Mouse (Mus musculus): ENCODE measurements around the gene Tox3. TPM values are rescaled to one million over a fixed set of nuclear protein-coding genes. Genes with fewer than 3 reads are reported as not detected.

Tox3 gene
- polyA plus RNA-seq, 1 experiment from 2014 or later, result 5.4 TPM

DNA sequence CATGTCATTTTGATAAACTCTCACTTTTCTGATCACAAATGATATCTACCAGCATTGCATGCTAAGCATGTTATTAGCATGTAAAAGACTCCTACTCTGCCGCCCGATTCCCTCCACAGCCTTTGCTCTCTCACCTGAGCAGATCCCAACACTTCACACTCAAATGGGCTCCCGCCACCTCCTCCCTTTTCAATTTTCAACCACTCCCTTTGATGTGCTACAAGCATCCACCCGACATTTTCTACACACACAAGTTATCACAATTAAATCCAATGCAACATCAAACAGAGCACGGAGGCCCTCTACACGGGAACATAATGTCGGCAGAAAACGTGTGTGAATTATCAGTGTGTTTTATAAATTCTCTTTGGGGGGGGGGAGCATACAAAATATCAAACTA lies 81.9 kb downstream of the Tox3 start:
- H3K9me3 ChIP-seq (ENCODE audit: control insufficient read depth, low read length), result no peaks in the 10 kb centered on the region
- no peak overlapping the region for H3K27ac ChIP-seq (replicated peaks)
- no peaks in the 10 kb centered on the region for H3K27me3 ChIP-seq (ENCODE audit: control insufficient read depth, insufficient read depth, low read length)
- no peak overlapping the region for H3K4me3 ChIP-seq (ENCODE audit: low read depth, low read length)
- ATAC-seq (ENCODE audit: low FRiP score, low TSS enrichment) (no peak), DNase-seq (ENCODE audit: low spot score) (no peak)
- no peaks in the 10 kb centered on the region for H3K36me3 ChIP-seq (ENCODE audit: control insufficient read depth, insufficient read depth, low read length)
- TF ChIP-seq CTCF (IDR thresholded peaks at IDR 0.05; ENCODE audit: low read depth) (no peak), EP300 (optimal IDR thresholded peaks at IDR 0.05) (no peak)
- H3K4me1 ChIP-seq (replicated peaks; ENCODE audit: control insufficient read depth, insufficient read depth), result no peaks in the 10 kb centered on the region
- no peak overlapping the region for H3K4me2 ChIP-seq (replicated peaks; ENCODE audit: low read depth)
- no peak overlapping the region for H3K9ac ChIP-seq (ENCODE audit: low read length)
- WGBS, result 76% methylated on average over 8 of the region's 8 CpGs

DNA sequence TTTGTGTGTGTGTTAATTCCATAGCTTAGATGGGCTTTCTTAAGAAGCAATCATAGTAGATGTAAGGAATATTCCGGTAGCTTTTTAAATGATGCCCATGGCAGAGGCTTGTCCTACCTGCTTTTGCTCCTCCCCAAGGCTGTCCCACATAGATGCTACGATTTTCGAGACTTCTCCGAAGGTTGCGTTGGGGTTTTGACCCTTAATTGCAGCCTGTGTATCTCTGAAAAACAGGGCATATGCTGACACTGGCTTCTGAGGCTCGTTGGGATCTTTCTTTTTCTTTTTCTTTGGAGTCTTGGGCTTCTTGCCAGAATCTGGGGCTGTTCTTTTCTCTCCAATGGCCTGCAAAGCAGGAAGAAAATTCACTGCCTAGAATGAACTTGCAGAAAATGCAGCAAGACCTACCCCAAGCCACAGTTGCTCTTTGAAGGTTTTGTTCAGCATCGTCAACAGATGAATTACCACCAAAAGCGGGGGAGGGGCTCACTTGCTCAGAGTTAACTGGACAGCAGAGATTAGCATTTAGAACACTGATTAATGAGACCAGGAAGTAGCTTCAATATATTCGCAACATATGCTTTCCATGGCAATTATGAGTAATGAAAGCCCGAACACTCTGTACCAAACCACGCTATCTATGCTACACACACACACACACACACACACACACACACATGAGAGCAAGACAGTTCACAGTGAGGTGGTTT lies 93.8 kb downstream of the Tox3 start:
- 57% methylated on average over 11 of the region's 11 CpGs for WGBS
- DNase-seq (ENCODE audit: low spot score) (peak; percentile 29), ATAC-seq (ENCODE audit: low FRiP score, low TSS enrichment) (0 out of 2 replicates have a peak, but pooled peaks have one; percentile 18)

DNA sequence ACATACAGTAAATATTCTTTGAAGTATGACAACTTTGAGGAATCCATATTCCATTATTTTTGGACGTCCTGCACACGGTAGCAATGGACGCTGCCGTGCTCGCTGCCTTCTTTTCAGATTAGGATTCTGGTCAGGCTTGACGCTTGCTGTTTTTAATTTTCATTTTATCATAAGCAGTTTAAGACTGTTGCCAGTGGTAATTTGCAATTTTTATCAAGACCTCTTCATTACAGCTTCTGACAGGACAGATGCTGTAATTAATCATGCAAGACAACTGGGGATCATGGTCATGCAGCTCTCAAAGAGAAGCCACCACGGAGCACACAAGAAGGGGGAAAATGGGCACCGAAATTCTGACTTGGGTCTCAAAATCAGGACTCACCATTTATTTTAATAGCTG lies 101.8 kb downstream of the Tox3 start:
- Histone ChIP-seq H3K4me1 (replicated peaks; ENCODE audit: control insufficient read depth, insufficient read depth) (no peaks in the 10 kb centered on the region), H3K27ac (replicated peaks) (no peak overlapping the region), H3K27me3 (ENCODE audit: control insufficient read depth, insufficient read depth, low read length) (no peaks in the 10 kb centered on the region), H3K9me3 (ENCODE audit: control insufficient read depth, low read length) (no peaks in the 10 kb centered on the region), H3K36me3 (ENCODE audit: control insufficient read depth, insufficient read depth, low read length) (peaks cover 4% of the 10 kb centered on the region; the same call in 1 of the 2 replicates), H3K9ac (ENCODE audit: low read length) (no peak overlapping the region), H3K4me2 (replicated peaks; ENCODE audit: low read depth) (no peak overlapping the region), H3K4me3 (ENCODE audit: low read depth, low read length) (no peak overlapping the region)
- 94% methylated on average over 8 of the region's 8 CpGs for WGBS
- no peak for TF ChIP-seq EP300 (optimal IDR thresholded peaks at IDR 0.05)
- ATAC-seq (ENCODE audit: low FRiP score, low TSS enrichment), result no peak
- DNase-seq (ENCODE audit: low spot score), result no peak

More for the DNA sequence above, 93.8 kb downstream of the Tox3 start:
- TF ChIP-seq CTCF (IDR thresholded peaks at IDR 0.05; ENCODE audit: low read depth), result no peak
- no peak for TF ChIP-seq EP300 (optimal IDR thresholded peaks at IDR 0.05)
- no peak overlapping the region for H3K4me3 ChIP-seq (ENCODE audit: low read depth, low read length)
- H3K9me3 ChIP-seq (ENCODE audit: control insufficient read depth, low read length), result no peaks in the 10 kb centered on the region
- H3K9ac ChIP-seq (ENCODE audit: low read length), result no peak overlapping the region
- H3K4me2 ChIP-seq (replicated peaks; ENCODE audit: low read depth), result no peak overlapping the region
- no peaks in the 10 kb centered on the region; the same call in 1 of the 2 replicates for H3K36me3 ChIP-seq (ENCODE audit: control insufficient read depth, insufficient read depth, low read length)
- H3K27me3 ChIP-seq (ENCODE audit: control insufficient read depth, insufficient read depth, low read length), result no peaks in the 10 kb centered on the region
- no peaks in the 10 kb centered on the region for H3K4me1 ChIP-seq (replicated peaks; ENCODE audit: control insufficient read depth, insufficient read depth)
- no peak overlapping the region for H3K27ac ChIP-seq (replicated peaks)

DNA sequence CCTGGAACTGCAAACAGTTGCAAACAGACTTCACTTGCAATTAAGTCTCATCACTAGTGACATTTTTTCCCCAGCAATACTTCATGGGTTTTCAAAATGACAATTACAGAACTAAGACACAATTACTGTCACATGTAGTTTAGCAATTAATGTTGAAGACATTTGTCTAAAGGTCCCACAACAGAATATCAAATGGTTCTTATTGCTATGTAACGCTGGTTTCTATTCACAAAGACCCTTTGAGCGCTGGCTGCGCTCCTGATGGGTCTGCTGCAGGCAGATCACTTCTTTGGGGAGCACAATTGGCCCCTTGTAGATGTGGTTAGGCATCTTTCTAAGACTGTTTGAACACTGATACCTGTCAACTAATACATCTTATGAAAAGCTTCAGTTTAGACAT lies 102.3 kb downstream of the Tox3 start:
- ATAC-seq (ENCODE audit: low FRiP score, low TSS enrichment), result no peak

DNA sequence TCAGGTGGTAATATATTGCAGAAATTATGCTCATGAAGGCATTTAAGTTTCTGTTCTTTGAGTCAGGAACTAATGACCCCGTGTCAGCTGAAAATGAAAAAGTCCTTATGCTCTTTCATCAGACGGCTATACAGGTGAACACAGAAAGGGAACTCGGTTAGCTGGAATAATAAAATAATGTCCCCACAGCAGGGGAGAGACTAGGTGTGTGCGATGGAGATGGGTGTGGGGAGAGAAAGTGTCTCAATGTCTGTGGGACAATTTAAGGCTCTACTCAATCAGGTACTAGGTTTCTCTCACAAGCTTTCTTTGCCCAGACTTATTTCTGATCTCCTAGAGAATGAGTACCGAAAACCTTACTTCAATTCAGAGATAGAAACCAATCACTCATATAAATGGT lies 103.0 kb downstream of the Tox3 start:
- H3K4me2 ChIP-seq (replicated peaks; ENCODE audit: low read depth), result no peak overlapping the region
- no peaks in the 10 kb centered on the region for H3K27me3 ChIP-seq (ENCODE audit: control insufficient read depth, insufficient read depth, low read length)
- H3K36me3 ChIP-seq (ENCODE audit: control insufficient read depth, insufficient read depth, low read length), result peaks cover 4% of the 10 kb centered on the region; the same call in 1 of the 2 replicates
- H3K9ac ChIP-seq (ENCODE audit: low read length), result no peak overlapping the region
- 84% methylated on average over 5 of the region's 5 CpGs for WGBS
- ATAC-seq (ENCODE audit: low FRiP score, low TSS enrichment) (no peak), DNase-seq (ENCODE audit: low spot score) (no peak)
- no peaks in the 10 kb centered on the region for H3K4me1 ChIP-seq (replicated peaks; ENCODE audit: control insufficient read depth, insufficient read depth)
- no peak for TF ChIP-seq EP300 (optimal IDR thresholded peaks at IDR 0.05)
- no peak for TF ChIP-seq CTCF (IDR thresholded peaks at IDR 0.05; ENCODE audit: low read depth)
- H3K27ac ChIP-seq (replicated peaks), result no peak overlapping the region
- H3K4me3 ChIP-seq (ENCODE audit: low read depth, low read length), result no peak overlapping the region
- no peaks in the 10 kb centered on the region for H3K9me3 ChIP-seq (ENCODE audit: control insufficient read depth, low read length)

More for the DNA sequence above, 102.3 kb downstream of the Tox3 start:
- Histone ChIP-seq H3K4me2 (replicated peaks; ENCODE audit: low read depth) (no peak overlapping the region), H3K9me3 (ENCODE audit: control insufficient read depth, low read length) (no peaks in the 10 kb centered on the region), H3K4me3 (ENCODE audit: low read depth, low read length) (no peak overlapping the region), H3K9ac (ENCODE audit: low read length) (no peak overlapping the region), H3K27ac (replicated peaks) (no peak overlapping the region), H3K4me1 (replicated peaks; ENCODE audit: control insufficient read depth, insufficient read depth) (no peaks in the 10 kb centered on the region), H3K36me3 (ENCODE audit: control insufficient read depth, insufficient read depth, low read length) (peaks cover 4% of the 10 kb centered on the region; the same call in 1 of the 2 replicates), H3K27me3 (ENCODE audit: control insufficient read depth, insufficient read depth, low read length) (no peaks in the 10 kb centered on the region)
- TF ChIP-seq CTCF (IDR thresholded peaks at IDR 0.05; ENCODE audit: low read depth) (no peak), EP300 (optimal IDR thresholded peaks at IDR 0.05) (no peak)
- DNase-seq (ENCODE audit: low spot score), result no peak
- WGBS, result 97% methylated on average over 3 of the region's 3 CpGs

DNA sequence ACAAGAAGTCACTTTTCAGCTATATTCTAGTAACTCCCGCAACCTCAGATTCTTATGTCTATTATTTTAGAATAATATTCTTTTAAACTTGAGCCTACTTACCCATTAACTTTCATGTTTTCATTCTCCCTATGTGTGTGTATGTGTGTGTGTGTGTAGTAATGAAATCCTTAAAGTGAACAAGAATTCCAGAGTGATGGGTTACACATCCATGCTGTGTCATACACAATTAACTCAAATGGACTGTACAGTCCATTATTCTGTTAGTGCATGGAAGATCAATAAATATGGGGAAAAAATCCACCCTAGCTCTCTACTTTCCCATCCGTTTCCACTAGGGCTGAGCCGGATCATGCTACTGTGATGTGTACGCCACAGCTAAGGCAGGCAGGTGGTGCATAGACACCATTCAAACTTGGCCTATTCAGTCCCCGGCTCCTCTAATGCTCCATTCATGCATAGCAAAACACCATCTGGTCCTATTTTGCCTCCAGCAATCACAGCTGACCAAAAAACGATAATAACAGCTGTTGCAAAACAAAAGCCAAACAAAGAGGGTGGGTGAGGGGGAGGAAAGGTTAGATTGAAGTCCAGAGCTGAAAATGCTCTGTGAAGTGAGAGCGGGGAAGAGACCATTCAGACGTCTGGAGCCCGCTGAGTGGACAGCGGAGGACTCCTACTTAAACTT lies 103.5 kb downstream of the Tox3 start:
- WGBS, result 74% methylated on average over 10 of the region's 10 CpGs
- ATAC-seq (ENCODE audit: low FRiP score, low TSS enrichment), result no peak

More for the DNA sequence above, 103.5 kb downstream of the Tox3 start:
- Histone ChIP-seq H3K9me3 (ENCODE audit: control insufficient read depth, low read length) (no peaks in the 10 kb centered on the region), H3K4me2 (replicated peaks; ENCODE audit: low read depth) (no peak overlapping the region), H3K36me3 (ENCODE audit: control insufficient read depth, insufficient read depth, low read length) (peaks cover 4% of the 10 kb centered on the region; the same call in 1 of the 2 replicates), H3K4me3 (ENCODE audit: low read depth, low read length) (no peak overlapping the region), H3K27ac (replicated peaks) (no peak overlapping the region), H3K27me3 (ENCODE audit: control insufficient read depth, insufficient read depth, low read length) (no peaks in the 10 kb centered on the region), H3K4me1 (replicated peaks; ENCODE audit: control insufficient read depth, insufficient read depth) (no peaks in the 10 kb centered on the region), H3K9ac (ENCODE audit: low read length) (no peak overlapping the region)
- no peak for DNase-seq (ENCODE audit: low spot score)
- TF ChIP-seq CTCF (IDR thresholded peaks at IDR 0.05; ENCODE audit: low read depth) (peak; percentile 14; the same call in 1 of the 2 replicates), EP300 (optimal IDR thresholded peaks at IDR 0.05) (no peak)
